Mouse (Mus musculus): ENCODE results near the gene Pik3ip1. TPM values are rescaled to one million over a fixed set of nuclear protein-coding genes. Genes with fewer than 3 reads are reported as not detected.

Gene Pik3ip1
- polyA plus RNA-seq, 2 experiments, result 0.42 to 0.79 TPM

GRCm38 (mm10) chr11:3344916-3345315 lies 14.7 kb downstream of the Pik3ip1 start:
- Histone ChIP-seq H3K4me3 (ENCODE audit: insufficient read depth in 1 of 2, low read depth in 2 of 2, low read length in 2 of 2) (no peak overlapping the region), H3K4me2 (ENCODE audit: low read depth) (no peak overlapping the region), H3K27ac (no peak overlapping the region), H3K9me3 (ENCODE audit: control insufficient read depth, low read length) (no peaks in the 10 kb centered on the region), H3K9ac (replicated peaks) (no peak overlapping the region), H3K27me3 (ENCODE audit: control insufficient read depth, insufficient read depth, low read length) (no peaks in the 10 kb centered on the region), H3K4me1 (replicated peaks; ENCODE audit: control insufficient read depth in 2 of 2, insufficient read depth in 2 of 2, low read length in 1 of 2) (peaks cover 0 to 7% of the 10 kb centered on the region in 2 experiments; a peak in 2 of 4 replicates), H3K36me3 (replicated peaks; ENCODE audit: control insufficient read depth, insufficient read depth, low read depth) (no peaks in the 10 kb centered on the region)
- DNase-seq (ENCODE audit: low read depth in 3 of 3, low spot score in 3 of 3), result no peak
- ATAC-seq (ENCODE audit: insufficient read depth), result no peak
- TF ChIP-seq CTCF (IDR thresholded peaks at IDR 0.05; ENCODE audit: low read depth) (no peak), EP300 (IDR thresholded peaks at IDR 0.05; ENCODE audit: low read depth) (no peak)
- 87% methylated on average over 3 of the region's 3 CpGs for WGBS (ENCODE audit: insufficient replicate concordance)

- WGBS (ENCODE audit: insufficient replicate concordance), result 73% methylated on average over 7 of the region's 7 CpGs
- Histone ChIP-seq H3K4me2 (ENCODE audit: low read depth) (no peak overlapping the region), H3K9me3 (ENCODE audit: control insufficient read depth, low read length) (no peaks in the 10 kb centered on the region), H3K4me3 (ENCODE audit: insufficient read depth in 1 of 2, low read depth in 2 of 2, low read length in 2 of 2) (no peak overlapping the region), H3K36me3 (replicated peaks; ENCODE audit: control insufficient read depth, insufficient read depth, low read depth) (no peaks in the 10 kb centered on the region), H3K27ac (no peak overlapping the region), H3K27me3 (ENCODE audit: control insufficient read depth, insufficient read depth, low read length) (no peaks in the 10 kb centered on the region), H3K9ac (replicated peaks) (no peak overlapping the region), H3K4me1 (replicated peaks; ENCODE audit: control insufficient read depth in 2 of 2, insufficient read depth in 2 of 2, low read length in 1 of 2) (peaks cover 0 to 7% of the 10 kb centered on the region in 2 experiments; a peak in 2 of 4 replicates)
- no peak for ATAC-seq (ENCODE audit: insufficient read depth)
- no peak for DNase-seq (ENCODE audit: low read depth in 3 of 3, low spot score in 3 of 3)
- TF ChIP-seq EP300 (IDR thresholded peaks at IDR 0.05; ENCODE audit: low read depth) (no peak), CTCF (IDR thresholded peaks at IDR 0.05; ENCODE audit: low read depth) (no peak)
Measured at GRCm38 (mm10) chr11:3346351-3346750, 16.1 kb downstream of the Pik3ip1 start.

- WGBS (ENCODE audit: insufficient replicate concordance), result 54% methylated on average over 12 of the region's 12 CpGs
- Histone ChIP-seq H3K4me1 (replicated peaks; ENCODE audit: control insufficient read depth in 2 of 2, insufficient read depth in 2 of 2, low read length in 1 of 2) (peaks cover 0 to 7% of the 10 kb centered on the region in 2 experiments; a peak in 2 of 4 replicates), H3K9me3 (ENCODE audit: control insufficient read depth, low read length) (no peaks in the 10 kb centered on the region), H3K27ac (no peak overlapping the region), H3K27me3 (ENCODE audit: control insufficient read depth, insufficient read depth, low read length) (no peaks in the 10 kb centered on the region), H3K9ac (replicated peaks) (no peak overlapping the region), H3K36me3 (replicated peaks; ENCODE audit: control insufficient read depth, insufficient read depth, low read depth) (no peaks in the 10 kb centered on the region), H3K4me2 (ENCODE audit: low read depth) (no peak overlapping the region), H3K4me3 (ENCODE audit: insufficient read depth in 1 of 2, low read depth in 2 of 2, low read length in 2 of 2) (no peak overlapping the region)
- peak; percentile 52 to 59 (median 58) for DNase-seq (ENCODE audit: low read depth in 3 of 3, low spot score in 3 of 3)
- TF ChIP-seq CTCF (IDR thresholded peaks at IDR 0.05; ENCODE audit: low read depth) (peak; percentile 95), EP300 (IDR thresholded peaks at IDR 0.05; ENCODE audit: low read depth) (no peak)
- peak; percentile 69 for ATAC-seq (ENCODE audit: insufficient read depth)
Measured at GRCm38 (mm10) chr11:3347091-3347834, 17.1 kb downstream of the Pik3ip1 start.

DNA sequence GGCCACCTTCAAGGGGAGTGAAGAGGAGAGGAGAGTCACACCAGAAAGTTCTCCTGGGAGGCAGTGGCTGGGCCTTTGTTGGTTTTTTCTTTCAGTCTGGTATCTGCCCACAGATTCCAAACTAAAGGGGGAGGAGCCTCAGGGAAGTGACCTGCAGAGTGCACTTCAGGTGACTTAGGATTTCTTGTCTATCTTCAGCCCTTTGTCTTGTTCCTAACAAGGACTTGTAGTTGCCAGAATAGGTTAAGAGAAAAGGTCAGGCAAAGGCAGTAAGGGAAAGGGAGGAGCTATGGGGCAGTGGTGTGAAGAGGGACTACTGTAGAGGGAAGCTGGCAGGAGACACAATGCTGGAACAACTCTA lies 17.6 kb downstream of the Pik3ip1 start:
- no peak for TF ChIP-seq CTCF (IDR thresholded peaks at IDR 0.05; ENCODE audit: low read depth)
- TF ChIP-seq EP300 (IDR thresholded peaks at IDR 0.05; ENCODE audit: low read depth), result no peak

DNA sequence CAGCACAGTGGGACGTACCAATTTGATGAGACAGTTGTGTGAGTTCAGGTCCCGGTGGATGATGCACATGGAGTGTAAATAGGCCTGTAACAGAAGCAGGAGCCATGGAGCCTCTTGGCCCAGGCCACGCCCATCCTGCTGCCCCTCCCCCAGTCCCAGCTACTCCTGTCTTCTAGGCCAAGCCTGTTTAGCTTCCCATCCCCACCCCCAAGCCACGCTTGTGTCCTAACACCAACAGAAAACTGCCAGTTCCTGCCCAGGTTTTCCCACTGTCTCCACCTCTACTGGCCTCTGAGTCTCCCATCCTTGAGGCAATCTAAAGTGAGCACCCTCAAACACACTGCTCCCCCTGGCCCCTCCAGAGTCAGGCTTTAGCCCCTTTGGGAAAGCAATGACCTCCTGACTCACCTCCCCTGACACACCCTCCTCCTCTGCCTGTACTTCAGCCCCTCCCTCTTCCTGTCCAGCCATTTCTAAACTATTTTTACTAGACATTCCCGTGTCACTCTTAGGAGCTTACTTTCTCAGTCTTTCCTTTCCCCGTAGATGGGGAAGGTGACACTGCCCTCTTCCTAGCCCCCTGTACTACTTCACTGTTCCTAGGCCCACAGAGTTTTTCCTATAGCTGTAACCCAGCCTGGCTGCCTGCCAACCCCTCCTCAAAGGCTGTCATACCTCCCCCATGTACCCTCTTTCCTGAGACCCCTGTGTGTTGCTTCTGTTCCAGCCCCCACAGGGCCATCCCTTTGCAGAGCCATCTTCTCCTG lies 18.6 kb downstream of the Pik3ip1 start:
- Histone ChIP-seq H3K27ac (no peak overlapping the region), H3K4me1 (replicated peaks; ENCODE audit: control insufficient read depth in 2 of 2, insufficient read depth in 2 of 2, low read length in 1 of 2) (peaks cover 0 to 7% of the 10 kb centered on the region in 2 experiments; a peak in 2 of 4 replicates), H3K4me3 (ENCODE audit: insufficient read depth in 1 of 2, low read depth in 2 of 2, low read length in 2 of 2) (no peak overlapping the region), H3K4me2 (ENCODE audit: low read depth) (no peak overlapping the region), H3K36me3 (replicated peaks; ENCODE audit: control insufficient read depth, insufficient read depth, low read depth) (no peaks in the 10 kb centered on the region), H3K9me3 (ENCODE audit: control insufficient read depth, low read length) (no peaks in the 10 kb centered on the region), H3K9ac (replicated peaks) (no peak overlapping the region), H3K27me3 (ENCODE audit: control insufficient read depth, insufficient read depth, low read length) (no peaks in the 10 kb centered on the region)
- no peak for ATAC-seq (ENCODE audit: insufficient read depth)
- DNase-seq (ENCODE audit: low read depth in 3 of 3, low spot score in 3 of 3), result no peak
- WGBS (ENCODE audit: insufficient replicate concordance), result 26% methylated on average over 6 of the region's 6 CpGs
- TF ChIP-seq EP300 (IDR thresholded peaks at IDR 0.05; ENCODE audit: low read depth) (no peak), CTCF (IDR thresholded peaks at IDR 0.05; ENCODE audit: low read depth) (no peak)

More for the DNA sequence above, 17.6 kb downstream of the Pik3ip1 start:
- ATAC-seq (ENCODE audit: insufficient read depth), result no peak
- Histone ChIP-seq H3K4me1 (replicated peaks; ENCODE audit: control insufficient read depth in 2 of 2, insufficient read depth in 2 of 2, low read length in 1 of 2) (peaks cover 0 to 7% of the 10 kb centered on the region in 2 experiments; a peak in 2 of 4 replicates), H3K27me3 (ENCODE audit: control insufficient read depth, insufficient read depth, low read length) (no peaks in the 10 kb centered on the region), H3K36me3 (replicated peaks; ENCODE audit: control insufficient read depth, insufficient read depth, low read depth) (no peaks in the 10 kb centered on the region), H3K4me2 (ENCODE audit: low read depth) (no peak overlapping the region), H3K9me3 (ENCODE audit: control insufficient read depth, low read length) (no peaks in the 10 kb centered on the region), H3K27ac (no peak overlapping the region), H3K4me3 (ENCODE audit: insufficient read depth in 1 of 2, low read depth in 2 of 2, low read length in 2 of 2) (no peak overlapping the region), H3K9ac (replicated peaks) (no peak overlapping the region)
- DNase-seq (ENCODE audit: low read depth in 3 of 3, low spot score in 3 of 3), result no peak
